Mouse (Mus musculus): ENCODE results near the gene Nmral1. TPM values are rescaled to one million over a fixed set of nuclear protein-coding genes. Genes with fewer than 3 reads are reported as not detected.

Nmral1 gene
- polyA plus RNA-seq, 1 experiment from 2014 or later: 103 TPM

- H3K9ac ChIP-seq (replicated peaks): no peak overlapping the region
- no peak overlapping the region for H3K4me3 ChIP-seq
- H3K4me2 ChIP-seq (replicated peaks): no peak overlapping the region
- peaks cover 16% of the 10 kb centered on the region for H3K4me1 ChIP-seq
- 66% methylated on average over 3 of the region's 3 CpGs for WGBS
- H3K27me3 ChIP-seq: no peaks in the 10 kb centered on the region
- no peak for ATAC-seq (replicated peaks)
- no peaks in the 10 kb centered on the region for H3K9me3 ChIP-seq
- H3K27ac ChIP-seq (replicated peaks): no peak overlapping the region
- H3K36me3 ChIP-seq: no peaks in the 10 kb centered on the region
Observed at GRCm38 (mm10) chr16:4730776-4731358, 11.7 kb upstream of the Nmral1 start.

- no peak overlapping the region for H3K27ac ChIP-seq (replicated peaks)
- no peak overlapping the region for H3K4me2 ChIP-seq (replicated peaks)
- H3K36me3 ChIP-seq: no peaks in the 10 kb centered on the region
- H3K9me3 ChIP-seq: no peaks in the 10 kb centered on the region
- no peak overlapping the region for H3K9ac ChIP-seq (replicated peaks)
- H3K4me3 ChIP-seq: no peak overlapping the region
- no peaks in the 10 kb centered on the region for H3K27me3 ChIP-seq
- no peak for ATAC-seq (replicated peaks)
- H3K4me1 ChIP-seq: peaks cover 16% of the 10 kb centered on the region
- WGBS: 65% methylated on average over 1 of the region's 1 CpGs
Observed at GRCm38 (mm10) chr16:4727963-4728362, 8.8 kb upstream of the Nmral1 start.

- no peaks in the 10 kb centered on the region for H3K36me3 ChIP-seq
- no peak overlapping the region for H3K27ac ChIP-seq (replicated peaks)
- H3K27me3 ChIP-seq: no peaks in the 10 kb centered on the region
- no peak overlapping the region for H3K9ac ChIP-seq (replicated peaks)
- peak overlapping the region; percentile 72 for H3K4me2 ChIP-seq (replicated peaks)
- H3K9me3 ChIP-seq: no peaks in the 10 kb centered on the region
- no peak for ATAC-seq (replicated peaks)
- 95% methylated on average over 1 of the region's 1 CpGs for WGBS
- peaks cover 16% of the 10 kb centered on the region for H3K4me1 ChIP-seq
- H3K4me3 ChIP-seq: peak overlapping the region; percentile 86; the same call in 1 of the 2 replicates
Observed at GRCm38 (mm10) chr16:4727526-4727925, 8.4 kb upstream of the Nmral1 start.

GRCm38 (mm10) chr16:4726528-4727128 is 7.5 kb upstream of the Nmral1 start:
- Histone ChIP-seq H3K9ac (replicated peaks) (peak overlapping the region; percentile 91), H3K27ac (replicated peaks) (peak overlapping the region; percentile 79), H3K36me3 (no peaks in the 10 kb centered on the region), H3K4me2 (replicated peaks) (peak overlapping the region; percentile 72), H3K9me3 (no peaks in the 10 kb centered on the region), H3K4me3 (peak overlapping the region; percentile 86), H3K27me3 (no peaks in the 10 kb centered on the region), H3K4me1 (peaks cover 16% of the 10 kb centered on the region)
- 0 out of 2 replicates have a peak, but pooled peaks have one; percentile 14 for ATAC-seq (replicated peaks)
- 2% methylated on average over 40 of the region's 40 CpGs for WGBS

- Histone ChIP-seq H3K4me1 (peaks cover 16% of the 10 kb centered on the region), H3K9ac (replicated peaks) (peak within 1 kb of the TSS; percentile 91), H3K36me3 (no peaks in the 10 kb centered on the region), H3K4me3 (peak within 1 kb of the TSS; percentile 86), H3K27me3 (no peaks in the 10 kb centered on the region), H3K9me3 (no peaks in the 10 kb centered on the region), H3K27ac (replicated peaks) (peak within 1 kb of the TSS; percentile 79), H3K4me2 (replicated peaks) (peak within 1 kb of the TSS; percentile 72)
- WGBS: 5% methylated on average over 35 of the region's 35 CpGs
- ATAC-seq (replicated peaks): peak; percentile 97
Observed at GRCm38 (mm10) chr16:4725780-4726527, 6.8 kb upstream of the Nmral1 start, which contains the start of gene Hmox2. Hmox2 (plus strand) TSS chr16:4726361.

GRCm38 (mm10) chr16:4725266-4725665 is 6.1 kb upstream of the Nmral1 start:
- ATAC-seq (replicated peaks): no peak
- Histone ChIP-seq H3K9ac (replicated peaks) (no peak overlapping the region), H3K4me1 (peaks cover 16% of the 10 kb centered on the region), H3K9me3 (no peaks in the 10 kb centered on the region), H3K4me2 (replicated peaks) (no peak overlapping the region), H3K36me3 (no peaks in the 10 kb centered on the region), H3K4me3 (no peak overlapping the region), H3K27ac (replicated peaks) (no peak overlapping the region), H3K27me3 (no peaks in the 10 kb centered on the region)
- WGBS: 83% methylated on average over 4 of the region's 4 CpGs

GRCm38 (mm10) chr16:4722915-4723209 is 3.7 kb upstream of the Nmral1 start:
- 82% methylated on average over 3 of the region's 3 CpGs for WGBS
- H3K4me1 ChIP-seq: peaks cover 22% of the 10 kb centered on the region
- H3K27me3 ChIP-seq: no peaks in the 10 kb centered on the region
- no peak for ATAC-seq (replicated peaks)
- H3K36me3 ChIP-seq: no peaks in the 10 kb centered on the region
- no peak overlapping the region for H3K9ac ChIP-seq (replicated peaks)
- no peak overlapping the region for H3K27ac ChIP-seq (replicated peaks)
- H3K4me3 ChIP-seq: no peak overlapping the region
- H3K4me2 ChIP-seq (replicated peaks): no peak overlapping the region
- H3K9me3 ChIP-seq: no peaks in the 10 kb centered on the region

- Histone ChIP-seq H3K36me3 (no peaks in the 10 kb centered on the region), H3K4me2 (replicated peaks) (no peak overlapping the region), H3K9ac (replicated peaks) (no peak overlapping the region), H3K27ac (replicated peaks) (no peak overlapping the region), H3K27me3 (no peaks in the 10 kb centered on the region), H3K4me1 (peaks cover 21% of the 10 kb centered on the region), H3K9me3 (no peaks in the 10 kb centered on the region), H3K4me3 (no peak overlapping the region)
- WGBS: 59% methylated on average over 7 of the region's 7 CpGs
- ATAC-seq (replicated peaks): no peak
Observed at GRCm38 (mm10) chr16:4722128-4722914, 3.2 kb upstream of the Nmral1 start.

GRCm38 (mm10) chr16:4717866-4718265 is 1.3 kb downstream of the Nmral1 start:
- Histone ChIP-seq H3K36me3 (peaks cover 20% of the 10 kb centered on the region), H3K4me1 (peaks cover 14% of the 10 kb centered on the region), H3K27ac (replicated peaks) (no peak overlapping the region), H3K9ac (replicated peaks) (peak overlapping the region; percentile 63; the same call in 1 of the 2 replicates), H3K9me3 (no peaks in the 10 kb centered on the region), H3K4me2 (replicated peaks) (peak overlapping the region; percentile 77), H3K27me3 (no peaks in the 10 kb centered on the region), H3K4me3 (peak overlapping the region; percentile 73)
- ATAC-seq (replicated peaks): no peak
- WGBS: 54% methylated on average over 3 of the region's 3 CpGs

- H3K4me1 ChIP-seq: peaks cover 10% of the 10 kb centered on the region
- peaks cover 47% of the 10 kb centered on the region for H3K36me3 ChIP-seq
- H3K27me3 ChIP-seq: no peaks in the 10 kb centered on the region
- no peak overlapping the region for H3K4me2 ChIP-seq (replicated peaks)
- no peaks in the 10 kb centered on the region for H3K9me3 ChIP-seq
- no peak for ATAC-seq (replicated peaks)
- H3K27ac ChIP-seq (replicated peaks): no peak overlapping the region
- WGBS: 94% methylated on average over 17 of the region's 17 CpGs
- H3K9ac ChIP-seq (replicated peaks): no peak overlapping the region
- no peak overlapping the region for H3K4me3 ChIP-seq
Observed at GRCm38 (mm10) chr16:4713861-4714710, 5.1 kb downstream of the Nmral1 start.

- Histone ChIP-seq H3K27me3 (no peaks in the 10 kb centered on the region), H3K36me3 (peaks cover 69% of the 10 kb centered on the region), H3K9me3 (no peaks in the 10 kb centered on the region), H3K4me3 (no peak overlapping the region), H3K27ac (replicated peaks) (no peak overlapping the region), H3K4me2 (replicated peaks) (no peak overlapping the region), H3K9ac (replicated peaks) (no peak overlapping the region), H3K4me1 (no peaks in the 10 kb centered on the region)
- 92% methylated on average over 4 of the region's 4 CpGs for WGBS
- no peak for ATAC-seq (replicated peaks)
Observed at GRCm38 (mm10) chr16:4711173-4711572, 8.0 kb downstream of the Nmral1 start.

Data from forebrain, embryonic 15.5 days (tissue).